Mouse (Mus musculus): ENCODE data around the gene Gm11060.

DNA sequence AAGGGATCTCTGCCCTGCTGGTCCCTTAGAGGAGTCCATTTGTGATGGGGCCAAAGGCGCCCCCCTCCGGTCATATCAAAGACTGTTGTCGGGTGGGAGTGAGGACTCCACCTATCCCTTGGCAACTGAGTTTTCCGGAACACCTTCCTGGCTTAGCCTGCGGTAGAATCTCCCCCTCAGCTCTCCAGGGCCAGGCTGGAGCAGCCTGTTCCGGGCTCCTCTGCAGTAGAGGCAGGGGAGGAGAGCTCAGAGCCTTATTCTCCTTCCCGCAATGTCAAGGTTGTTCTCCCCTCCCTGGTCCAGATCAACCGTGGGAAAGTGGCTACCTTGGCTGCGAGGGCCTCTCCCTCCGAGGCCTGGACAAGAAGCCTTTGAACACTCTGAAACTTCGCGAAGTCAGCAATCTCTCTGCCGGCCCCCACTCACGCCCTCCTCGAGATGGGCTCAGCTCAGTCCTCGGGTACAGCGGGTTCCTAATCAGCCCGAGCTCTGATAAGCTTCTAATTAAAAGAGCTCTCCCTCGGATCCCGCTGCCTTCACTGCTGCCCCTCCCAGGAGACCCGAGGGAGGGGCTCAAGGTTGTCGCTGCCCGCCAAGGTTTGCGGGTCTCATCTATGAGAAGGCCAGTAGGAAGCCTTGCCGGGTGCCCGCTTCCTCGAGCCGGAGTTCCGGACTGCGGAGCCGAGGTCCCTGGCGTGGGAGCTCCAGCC, 38.7 kb downstream of the Gm11060 start:
- peak; percentile 65 for TF ChIP-seq POLR2A (IDR thresholded peaks at IDR 0.05; ENCODE audit: insufficient read depth, low read depth, low read length)
- TF ChIP-seq CTCF (IDR thresholded peaks at IDR 0.05) = peak; percentile 71

Measured in heart, adult 2 months (tissue).